Mouse (Mus musculus): Measurements from ENCODE around the gene Epop. TPM values are rescaled to one million over a fixed set of nuclear protein-coding genes. Genes with fewer than 3 reads are reported as not detected.
"Not testable (repeated sequence)": the region's sequence is repeated elsewhere in the genome, so short reads cannot be mapped to it uniquely, and the experiment has no call there.

The Epop gene
- polyA plus RNA-seq, 1 experiment from 2014 or later = 9.0 TPM

- WGBS = 84% methylated on average over 4 of the region's 4 CpGs
- H3K9me3 ChIP-seq (replicated peaks; ENCODE audit: control insufficient read depth, low read length); H3K4me3 ChIP-seq (ENCODE audit: low read depth, low read length); H3K4me2 ChIP-seq (ENCODE audit: low read depth, low read length); H3K36me3 ChIP-seq (replicated peaks; ENCODE audit: control insufficient read depth, insufficient read depth, low read depth, low read length); H3K27ac ChIP-seq (replicated peaks; ENCODE audit: low read depth, low read length); H3K9ac ChIP-seq (replicated peaks; ENCODE audit: low read length); DNase-seq (ENCODE audit: low spot score); ATAC-seq (replicated peaks; ENCODE audit: insufficient number of reproducible peaks, low FRiP score, low TSS enrichment, low read depth): not testable (repeated sequence)
- peaks cover 33% of the 10 kb centered on the region for H3K27me3 ChIP-seq (ENCODE audit: control insufficient read depth, insufficient read depth, low read length)
- H3K4me1 ChIP-seq (ENCODE audit: control insufficient read depth, insufficient read depth, low read length) = peaks cover 11% of the 10 kb centered on the region
Measured at GRCm38 (mm10) chr11:97632440-97632839, 2.9 kb upstream of the Epop start.

- Histone ChIP-seq H3K4me1 (ENCODE audit: control insufficient read depth, insufficient read depth, low read length) (peaks cover 13% of the 10 kb centered on the region), H3K4me2 (ENCODE audit: low read depth, low read length) (no peak overlapping the region), H3K36me3 (replicated peaks; ENCODE audit: control insufficient read depth, insufficient read depth, low read depth, low read length) (no peaks in the 10 kb centered on the region), H3K27me3 (ENCODE audit: control insufficient read depth, insufficient read depth, low read length) (peaks cover 35% of the 10 kb centered on the region), H3K9ac (replicated peaks; ENCODE audit: low read length) (no peak overlapping the region), H3K27ac (replicated peaks; ENCODE audit: low read depth, low read length) (no peak overlapping the region), H3K4me3 (ENCODE audit: low read depth, low read length) (no peak overlapping the region), H3K9me3 (replicated peaks; ENCODE audit: control insufficient read depth, low read length) (no peaks in the 10 kb centered on the region)
- DNase-seq (ENCODE audit: low spot score) = peak; percentile 85
- 2% methylated on average over 12 of the region's 12 CpGs for WGBS
- ATAC-seq (replicated peaks; ENCODE audit: insufficient number of reproducible peaks, low FRiP score, low TSS enrichment, low read depth) = no peak
Measured at GRCm38 (mm10) chr11:97631938-97632337, 2.4 kb upstream of the Epop start.

DNA sequence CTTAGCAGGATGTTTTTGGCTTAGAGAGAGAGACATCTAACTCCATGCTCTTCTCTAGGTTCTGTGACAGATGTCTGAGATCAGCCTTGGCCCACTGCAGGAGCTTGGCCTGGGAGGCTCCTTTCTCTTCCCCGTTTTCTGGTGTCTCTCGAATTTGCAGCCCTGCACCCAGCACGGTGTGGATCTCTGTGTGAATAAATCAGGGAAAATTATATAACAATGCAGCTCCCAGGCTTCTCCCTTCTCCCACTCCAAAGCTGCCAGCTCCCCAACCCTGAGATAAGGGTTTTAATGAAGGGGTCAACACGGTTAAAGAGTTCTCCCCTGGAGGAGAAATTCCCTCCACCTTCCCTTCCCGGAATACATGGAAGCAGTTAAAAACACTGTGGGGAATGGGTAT is 2.0 kb upstream of the Epop start:
- H3K4me3 ChIP-seq (ENCODE audit: low read depth, low read length) = no peak overlapping the region
- no peak overlapping the region for H3K9ac ChIP-seq (replicated peaks; ENCODE audit: low read length)
- DNase-seq (ENCODE audit: low spot score) (no peak), ATAC-seq (replicated peaks; ENCODE audit: insufficient number of reproducible peaks, low FRiP score, low TSS enrichment, low read depth) (no peak)
- no peaks in the 10 kb centered on the region for H3K9me3 ChIP-seq (replicated peaks; ENCODE audit: control insufficient read depth, low read length)
- no peaks in the 10 kb centered on the region for H3K36me3 ChIP-seq (replicated peaks; ENCODE audit: control insufficient read depth, insufficient read depth, low read depth, low read length)
- peaks cover 38% of the 10 kb centered on the region for H3K27me3 ChIP-seq (ENCODE audit: control insufficient read depth, insufficient read depth, low read length)
- no peak overlapping the region for H3K4me2 ChIP-seq (ENCODE audit: low read depth, low read length)
- peaks cover 17% of the 10 kb centered on the region for H3K4me1 ChIP-seq (ENCODE audit: control insufficient read depth, insufficient read depth, low read length)
- no peak overlapping the region for H3K27ac ChIP-seq (replicated peaks; ENCODE audit: low read depth, low read length)
- WGBS = 12% methylated on average over 5 of the region's 5 CpGs

- Histone ChIP-seq H3K4me1 (ENCODE audit: control insufficient read depth, insufficient read depth, low read length) (peaks cover 19% of the 10 kb centered on the region), H3K36me3 (replicated peaks; ENCODE audit: control insufficient read depth, insufficient read depth, low read depth, low read length) (no peaks in the 10 kb centered on the region), H3K4me2 (ENCODE audit: low read depth, low read length) (no peak overlapping the region), H3K9me3 (replicated peaks; ENCODE audit: control insufficient read depth, low read length) (no peaks in the 10 kb centered on the region), H3K27ac (replicated peaks; ENCODE audit: low read depth, low read length) (no peak overlapping the region), H3K27me3 (ENCODE audit: control insufficient read depth, insufficient read depth, low read length) (peaks cover 38% of the 10 kb centered on the region), H3K9ac (replicated peaks; ENCODE audit: low read length) (no peak overlapping the region), H3K4me3 (ENCODE audit: low read depth, low read length) (no peak overlapping the region)
- 15% methylated on average over 2 of the region's 2 CpGs for WGBS
- ATAC-seq (replicated peaks; ENCODE audit: insufficient number of reproducible peaks, low FRiP score, low TSS enrichment, low read depth) = no peak
- no peak for DNase-seq (ENCODE audit: low spot score)
Measured at GRCm38 (mm10) chr11:97631046-97631445, 1.5 kb upstream of the Epop start.

DNA sequence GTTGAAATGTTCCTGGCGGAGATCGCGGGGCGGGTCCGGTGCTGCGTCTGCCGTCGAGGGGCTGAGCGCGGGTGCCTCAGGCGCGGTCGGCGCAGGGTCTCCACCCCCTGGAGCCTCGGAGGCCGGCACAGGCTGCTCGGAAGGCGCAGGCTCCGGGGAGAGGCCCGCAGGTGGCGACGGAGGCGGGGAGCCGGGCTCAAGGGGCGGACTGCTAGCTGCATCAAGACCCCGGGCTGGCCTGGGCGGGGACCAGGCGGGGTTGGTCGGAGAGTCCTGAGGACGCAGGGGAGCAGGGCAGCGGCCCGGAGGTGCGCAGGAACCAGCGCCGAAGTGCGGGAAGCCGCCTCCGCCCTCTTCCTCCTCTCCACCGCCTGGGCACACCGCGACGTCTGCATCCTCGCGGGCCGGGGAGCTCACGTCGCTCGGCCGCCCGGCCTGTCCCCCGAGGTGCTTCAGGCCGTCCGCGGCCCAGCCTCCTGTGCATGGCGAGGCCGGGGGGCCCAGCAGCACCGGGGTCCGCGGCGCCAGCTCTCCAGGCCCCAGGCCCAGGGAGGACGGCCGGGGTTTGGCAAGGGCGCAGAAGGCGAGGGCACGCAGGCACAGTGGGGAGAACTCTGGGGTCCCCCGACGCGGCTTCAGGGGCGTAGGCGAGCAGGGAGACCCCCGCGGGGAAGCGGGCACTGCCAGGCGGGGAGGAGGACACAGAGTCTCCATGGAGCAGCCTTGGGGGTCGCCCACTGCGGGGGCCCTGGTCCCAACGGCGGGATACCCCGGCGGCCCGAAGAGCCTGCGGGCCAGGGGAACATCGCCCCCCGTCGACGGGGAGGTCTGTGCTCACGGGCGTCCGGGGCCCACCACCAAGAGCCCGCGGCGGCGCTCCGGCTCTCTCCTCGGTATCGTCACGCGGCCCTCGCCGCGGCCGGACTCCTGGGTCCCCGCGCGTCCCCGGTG is 659 bp downstream of the Epop start:
- peak; percentile 52 for DNase-seq (ENCODE audit: low spot score)
- Histone ChIP-seq H3K4me2 (ENCODE audit: low read depth, low read length) (peak overlapping the region; percentile 83), H3K27ac (replicated peaks; ENCODE audit: low read depth, low read length) (no peak overlapping the region), H3K4me1 (ENCODE audit: control insufficient read depth, insufficient read depth, low read length) (peaks cover 19% of the 10 kb centered on the region), H3K9ac (replicated peaks; ENCODE audit: low read length) (peak overlapping the region; percentile 82), H3K9me3 (replicated peaks; ENCODE audit: control insufficient read depth, low read length) (no peaks in the 10 kb centered on the region), H3K27me3 (ENCODE audit: control insufficient read depth, insufficient read depth, low read length) (peaks cover 40% of the 10 kb centered on the region), H3K4me3 (ENCODE audit: low read depth, low read length) (peak overlapping the region; percentile 69), H3K36me3 (replicated peaks; ENCODE audit: control insufficient read depth, insufficient read depth, low read depth, low read length) (no peaks in the 10 kb centered on the region)
- WGBS = under 1% methylated on average over 92 of the region's 106 CpGs
- ATAC-seq (replicated peaks; ENCODE audit: insufficient number of reproducible peaks, low FRiP score, low TSS enrichment, low read depth) = peak; percentile 36

- Histone ChIP-seq H3K9ac (replicated peaks; ENCODE audit: low read length) (peak overlapping the region; percentile 82), H3K27ac (replicated peaks; ENCODE audit: low read depth, low read length) (no peak overlapping the region), H3K4me2 (ENCODE audit: low read depth, low read length) (peak overlapping the region; percentile 83), H3K36me3 (replicated peaks; ENCODE audit: control insufficient read depth, insufficient read depth, low read depth, low read length) (no peaks in the 10 kb centered on the region), H3K4me3 (ENCODE audit: low read depth, low read length) (peak overlapping the region; percentile 69), H3K9me3 (replicated peaks; ENCODE audit: control insufficient read depth, low read length) (no peaks in the 10 kb centered on the region), H3K4me1 (ENCODE audit: control insufficient read depth, insufficient read depth, low read length) (peaks cover 19% of the 10 kb centered on the region), H3K27me3 (ENCODE audit: control insufficient read depth, insufficient read depth, low read length) (peaks cover 40% of the 10 kb centered on the region)
- no peak for ATAC-seq (replicated peaks; ENCODE audit: insufficient number of reproducible peaks, low FRiP score, low TSS enrichment, low read depth)
- DNase-seq (ENCODE audit: low spot score) = no peak
- 0% methylated on average over 28 of the region's 28 CpGs for WGBS
Measured at GRCm38 (mm10) chr11:97628303-97628567, 1.3 kb downstream of the Epop start.

GRCm38 (mm10) chr11:97627556-97628302 is 1.8 kb downstream of the Epop start:
- no peak for ATAC-seq (replicated peaks; ENCODE audit: insufficient number of reproducible peaks, low FRiP score, low TSS enrichment, low read depth)
- Histone ChIP-seq H3K27ac (replicated peaks; ENCODE audit: low read depth, low read length) (no peak overlapping the region), H3K9ac (replicated peaks; ENCODE audit: low read length) (peak overlapping the region; percentile 82), H3K4me2 (ENCODE audit: low read depth, low read length) (peak overlapping the region; percentile 83), H3K9me3 (replicated peaks; ENCODE audit: control insufficient read depth, low read length) (no peaks in the 10 kb centered on the region), H3K4me1 (ENCODE audit: control insufficient read depth, insufficient read depth, low read length) (peaks cover 19% of the 10 kb centered on the region), H3K36me3 (replicated peaks; ENCODE audit: control insufficient read depth, insufficient read depth, low read depth, low read length) (no peaks in the 10 kb centered on the region), H3K4me3 (ENCODE audit: low read depth, low read length) (peak overlapping the region; percentile 69), H3K27me3 (ENCODE audit: control insufficient read depth, insufficient read depth, low read length) (peaks cover 40% of the 10 kb centered on the region)
- WGBS = under 1% methylated on average over 30 of the region's 30 CpGs
- DNase-seq (ENCODE audit: low spot score) = no peak

- no peaks in the 10 kb centered on the region for H3K9me3 ChIP-seq (replicated peaks; ENCODE audit: control insufficient read depth, low read length)
Measured at GRCm38 (mm10) chr11:97626850-97627249, 2.7 kb downstream of the Epop start.

More at GRCm38 (mm10) chr11:97626850-97627249, 2.7 kb downstream of the Epop start:
- Histone ChIP-seq H3K4me1 (ENCODE audit: control insufficient read depth, insufficient read depth, low read length) (peaks cover 19% of the 10 kb centered on the region), H3K4me3 (ENCODE audit: low read depth, low read length) (peak overlapping the region; percentile 69; the same call in 1 of the 2 replicates), H3K4me2 (ENCODE audit: low read depth, low read length) (peak overlapping the region; percentile 83), H3K27ac (replicated peaks; ENCODE audit: low read depth, low read length) (no peak overlapping the region), H3K9ac (replicated peaks; ENCODE audit: low read length) (no peak overlapping the region), H3K36me3 (replicated peaks; ENCODE audit: control insufficient read depth, insufficient read depth, low read depth, low read length) (no peaks in the 10 kb centered on the region), H3K27me3 (ENCODE audit: control insufficient read depth, insufficient read depth, low read length) (peaks cover 40% of the 10 kb centered on the region)
- whole genome bisulfite sequencing = 3% methylated on average over 10 of the region's 10 CpGs
- no peak for ATAC-seq (replicated peaks; ENCODE audit: insufficient number of reproducible peaks, low FRiP score, low TSS enrichment, low read depth)
- DNase-seq (ENCODE audit: low spot score) = peak; percentile 49

All from embryonic facial prominence, embryonic 11.5 days (tissue).